Mouse (Mus musculus) forebrain, embryonic 14.5 days (tissue): ENCODE measurements at regions not wholly inside any gene's neighbourhood (a gene's known extent, or its start where the extent isn't known, plus 50 kb on each side); places are given as distances from the start of the nearest gene placed in this dataset.

Experiments
- ATAC-seq: fragments of 200-750 bp; cut with Nextera tagmentation; 2 replicates; pipeline ENCODE4 v1.8.0; 2017; ENCODE audit warnings: mild to moderate bottlenecking, moderate library complexity
- DNase-seq: peaks from one replicate; pipeline ENCODE4 v3.0.0-alpha.2; 2015; ENCODE audit warnings: low spot score
- H3K27ac ChIP-seq: fragments of 300-500 bp; sonication (generic); 2 replicates; pipeline ENCODE4 v1.5.1; 2014; ENCODE audit warnings: low read depth, mild to moderate bottlenecking, control low read depth, low read length, moderate library complexity
- H3K27me3 ChIP-seq: fragments of 300-500 bp; sonication (generic); replicated peaks from 2 replicates; pipeline ENCODE4 v1.6.1; 2014; ENCODE audit warnings: low read length, control low read depth, mixed read lengths; ENCODE audit not compliant: control insufficient read depth, insufficient read depth
- H3K36me3 ChIP-seq: fragments of 300-500 bp; sonication (generic); 2 replicates; pipeline ENCODE4 v1.6.1; 2014; ENCODE audit warnings: low read length, control low read depth; ENCODE audit not compliant: control insufficient read depth, insufficient read depth
- H3K4me1 ChIP-seq: fragments of 300-500 bp; sonication (generic); 2 replicates; pipeline ENCODE4 v1.6.1; 2014; ENCODE audit warnings: antibody characterized with exemption, low read length, control low read depth; ENCODE audit not compliant: control insufficient read depth, insufficient read depth
- H3K4me2 ChIP-seq: fragments of 300-500 bp; sonication (generic); 2 replicates; pipeline ENCODE4 v1.6.1; 2014; ENCODE audit warnings: mild to moderate bottlenecking, control low read depth, low read length
- H3K4me3 ChIP-seq: fragments of 300-500 bp; sonication (generic); 2 replicates; pipeline ENCODE4 v1.5.1; 2014; ENCODE audit warnings: low read depth, low read length, control low read depth
- H3K9ac ChIP-seq: fragments of 300-500 bp; sonication (generic); 2 replicates; pipeline ENCODE4 v1.6.1; 2014; ENCODE audit warnings: mild to moderate bottlenecking, low read length, control low read depth, moderate library complexity
- H3K9me3 ChIP-seq: fragments of 300-500 bp; sonication (generic); replicated peaks from 2 replicates; pipeline ENCODE4 v1.6.1; 2016; ENCODE audit warnings: low read length, control low read depth, mixed read lengths; ENCODE audit not compliant: control insufficient read depth
- WGBS: fragments of 180-500 bp; shearing (Covaris S2); extraction: QIAGEN DNeasy Blood & Tissue Kit; methylation state at CpG from one replicate; pipeline ENCODE4 v1.1.7; 2014; 5-methylcytosine and 5-hydroxymethylcytosine counted together

- no peak overlapping the region for H3K4me3 ChIP-seq
- no peaks in the 10 kb centered on the region for H3K27me3 ChIP-seq
- no peaks in the 10 kb centered on the region for H3K9me3 ChIP-seq
- no peak overlapping the region for H3K9ac ChIP-seq
- H3K36me3 ChIP-seq: no peaks in the 10 kb centered on the region
- H3K4me1 ChIP-seq: no peaks in the 10 kb centered on the region
- no peak overlapping the region for H3K27ac ChIP-seq
- 83% methylated on average over 3 of the region's 3 CpGs for WGBS
- H3K4me2 ChIP-seq: no peak overlapping the region
- no peak for ATAC-seq
- DNase-seq: no peak
Observed at GRCm38 (mm10) chr13:60291344-60291743, 114.2 kb upstream of the Gas1 start.

GRCm38 (mm10) chr13:60296201-60296895 is 119.2 kb upstream of the Gas1 start:
- WGBS: 69% methylated on average over 13 of the region's 13 CpGs
- ATAC-seq: no peak
- no peak overlapping the region for H3K4me2 ChIP-seq

GRCm38 (mm10) chr13:60296896-60297275 is 119.7 kb upstream of the Gas1 start:
- H3K4me3 ChIP-seq: no peak overlapping the region
- no peak overlapping the region for H3K9ac ChIP-seq
- H3K36me3 ChIP-seq: no peaks in the 10 kb centered on the region
- no peaks in the 10 kb centered on the region for H3K27me3 ChIP-seq
- no peaks in the 10 kb centered on the region for H3K4me1 ChIP-seq
- DNase-seq: no peak
- 89% methylated on average over 6 of the region's 6 CpGs for WGBS
- H3K27ac ChIP-seq: no peak overlapping the region
- H3K4me2 ChIP-seq: no peak overlapping the region
- no peaks in the 10 kb centered on the region for H3K9me3 ChIP-seq
- no peak; the same call in 1 of the 2 replicates for ATAC-seq

More at GRCm38 (mm10) chr13:60296201-60296895, 119.2 kb upstream of the Gas1 start:
- H3K4me1 ChIP-seq: no peaks in the 10 kb centered on the region
- H3K9ac ChIP-seq: no peak overlapping the region
- H3K36me3 ChIP-seq: no peaks in the 10 kb centered on the region
- no peaks in the 10 kb centered on the region for H3K27me3 ChIP-seq
- no peak for DNase-seq
- H3K4me3 ChIP-seq: no peak overlapping the region
- H3K9me3 ChIP-seq: no peaks in the 10 kb centered on the region
- H3K27ac ChIP-seq: no peak overlapping the region

- Histone ChIP-seq H3K4me3 (no peak overlapping the region), H3K27me3 (no peaks in the 10 kb centered on the region), H3K27ac (no peak overlapping the region), H3K9ac (no peak overlapping the region), H3K4me1 (no peaks in the 10 kb centered on the region), H3K9me3 (no peaks in the 10 kb centered on the region), H3K36me3 (no peaks in the 10 kb centered on the region), H3K4me2 (no peak overlapping the region)
- no peak for ATAC-seq
- 84% methylated on average over 2 of the region's 2 CpGs for WGBS
- DNase-seq: no peak
Observed at GRCm38 (mm10) chr13:60298575-60298974, 121.4 kb upstream of the Gas1 start.

- DNase-seq: no peak
- 65% methylated on average over 5 of the region's 5 CpGs for WGBS
- H3K4me3 ChIP-seq: no peak overlapping the region
Observed at GRCm38 (mm10) chr13:60299076-60299475, 121.9 kb upstream of the Gas1 start.

GRCm38 (mm10) chr13:60303561-60303960 is 126.4 kb upstream of the Gas1 start:
- no peak overlapping the region for H3K9ac ChIP-seq
- H3K36me3 ChIP-seq: no peaks in the 10 kb centered on the region
- no peaks in the 10 kb centered on the region for H3K27me3 ChIP-seq
- no peak overlapping the region for H3K27ac ChIP-seq
- H3K4me3 ChIP-seq: no peak overlapping the region
- ATAC-seq (no peak), DNase-seq (no peak)
- no peaks in the 10 kb centered on the region for H3K9me3 ChIP-seq
- no peak overlapping the region for H3K4me2 ChIP-seq
- H3K4me1 ChIP-seq: peaks cover 4% of the 10 kb centered on the region; the same call in 1 of the 2 replicates
- 93% methylated on average over 9 of the region's 9 CpGs for WGBS

More at GRCm38 (mm10) chr13:60299076-60299475, 121.9 kb upstream of the Gas1 start:
- no peak overlapping the region for H3K4me2 ChIP-seq
- no peaks in the 10 kb centered on the region for H3K4me1 ChIP-seq
- H3K36me3 ChIP-seq: no peaks in the 10 kb centered on the region
- H3K27ac ChIP-seq: no peak overlapping the region
- ATAC-seq: no peak
- no peaks in the 10 kb centered on the region for H3K9me3 ChIP-seq
- no peak overlapping the region for H3K9ac ChIP-seq
- no peaks in the 10 kb centered on the region for H3K27me3 ChIP-seq

- WGBS: 70% methylated on average over 1 of the region's 1 CpGs
- ATAC-seq: no peak
- H3K9me3 ChIP-seq: no peaks in the 10 kb centered on the region
Observed at GRCm38 (mm10) chr13:60305028-60305810, 128.1 kb upstream of the Gas1 start.

GRCm38 (mm10) chr13:60308062-60308801 is 131.1 kb upstream of the Gas1 start:
- DNase-seq (peak; percentile 54), ATAC-seq (no peak)
- peaks cover 4% of the 10 kb centered on the region; the same call in 1 of the 2 replicates for H3K4me1 ChIP-seq
- H3K4me2 ChIP-seq: no peak overlapping the region
- no peaks in the 10 kb centered on the region for H3K9me3 ChIP-seq
- H3K27me3 ChIP-seq: no peaks in the 10 kb centered on the region
- no peak overlapping the region for H3K27ac ChIP-seq
- WGBS: 51% methylated on average over 13 of the region's 13 CpGs
- no peak overlapping the region for H3K4me3 ChIP-seq
- H3K9ac ChIP-seq: no peak overlapping the region
- no peaks in the 10 kb centered on the region for H3K36me3 ChIP-seq

More at GRCm38 (mm10) chr13:60305028-60305810, 128.1 kb upstream of the Gas1 start:
- Histone ChIP-seq H3K9ac (no peak overlapping the region), H3K4me2 (no peak overlapping the region), H3K36me3 (no peaks in the 10 kb centered on the region), H3K4me3 (no peak overlapping the region), H3K27me3 (no peaks in the 10 kb centered on the region), H3K27ac (no peak overlapping the region), H3K4me1 (peaks cover 4% of the 10 kb centered on the region; the same call in 1 of the 2 replicates)
- DNase-seq: no peak
